ENCODE assay signal across 14 mouse cellular contexts in genomic region chr15:91704091-91704490, GRCm38 (mm10).
"Had no signal": no experiment of that assay in that cellular context is flagged by ENCODE, and none has a peak within 500 bp of the region (broad histone marks: within the 10 kb centered on the region; RNA-seq: fewer than 3 reads in every experiment).

No protein-coding gene starts in this region.

- DNase-seq: layer of hippocampus, adult 9-11 months; liver; liver, embryonic 13.5 days; liver, postnatal 0 days; retina, postnatal 1 day; right cerebral cortex, postnatal 14 days; thymus, postnatal 36 days had no signal

- ATAC-seq: inflammation-experienced regulatory T-cells, adult 6 months; intestine, postnatal 0 days; liver, postnatal 0 days; midbrain, embryonic 16.5 days had no signal

- H3K9ac ChIP-seq: limb, embryonic 12.5 days; liver, embryonic 13.5 days; liver, postnatal 0 days; lung, embryonic 15.5 days; midbrain, embryonic 12.5 days; neural tube, embryonic 13.5 days had no signal

- H3K27ac ChIP-seq: limb, embryonic 12.5 days; liver, embryonic 13.5 days; midbrain, embryonic 12.5 days; neural tube, embryonic 13.5 days had no signal

- H3K27me3 ChIP-seq: limb, embryonic 12.5 days; liver, embryonic 13.5 days; lung, embryonic 15.5 days; midbrain, embryonic 12.5 days; neural tube, embryonic 13.5 days had no signal

- H3K36me3 ChIP-seq: limb, embryonic 12.5 days; liver, embryonic 13.5 days; lung, embryonic 15.5 days; midbrain, embryonic 12.5 days; neural tube, embryonic 13.5 days had no signal

- H3K9me3 ChIP-seq: limb, embryonic 12.5 days; liver, embryonic 13.5 days; lung, embryonic 15.5 days; midbrain, embryonic 12.5 days; neural tube, embryonic 13.5 days had no signal

- H3K4me1 ChIP-seq: limb, embryonic 12.5 days; liver, embryonic 13.5 days; midbrain, embryonic 12.5 days; neural tube, embryonic 13.5 days had no signal

- H3K4me2 ChIP-seq: limb, embryonic 12.5 days; liver, embryonic 13.5 days; lung, embryonic 15.5 days; midbrain, embryonic 12.5 days; neural tube, embryonic 13.5 days had no signal

- H3K4me3 ChIP-seq: limb, embryonic 12.5 days; liver, embryonic 13.5 days; lung, embryonic 15.5 days; midbrain, embryonic 12.5 days; neural tube, embryonic 13.5 days had no signal
